Mouse (Mus musculus): ENCODE results near the gene Slamf6. TPM values are rescaled to one million over a fixed set of nuclear protein-coding genes. Genes with fewer than 3 reads are reported as not detected.

Slamf6 gene
- total RNA-seq, 2 experiments from 2014 or later: 0.14 to 0.17 TPM

DNA sequence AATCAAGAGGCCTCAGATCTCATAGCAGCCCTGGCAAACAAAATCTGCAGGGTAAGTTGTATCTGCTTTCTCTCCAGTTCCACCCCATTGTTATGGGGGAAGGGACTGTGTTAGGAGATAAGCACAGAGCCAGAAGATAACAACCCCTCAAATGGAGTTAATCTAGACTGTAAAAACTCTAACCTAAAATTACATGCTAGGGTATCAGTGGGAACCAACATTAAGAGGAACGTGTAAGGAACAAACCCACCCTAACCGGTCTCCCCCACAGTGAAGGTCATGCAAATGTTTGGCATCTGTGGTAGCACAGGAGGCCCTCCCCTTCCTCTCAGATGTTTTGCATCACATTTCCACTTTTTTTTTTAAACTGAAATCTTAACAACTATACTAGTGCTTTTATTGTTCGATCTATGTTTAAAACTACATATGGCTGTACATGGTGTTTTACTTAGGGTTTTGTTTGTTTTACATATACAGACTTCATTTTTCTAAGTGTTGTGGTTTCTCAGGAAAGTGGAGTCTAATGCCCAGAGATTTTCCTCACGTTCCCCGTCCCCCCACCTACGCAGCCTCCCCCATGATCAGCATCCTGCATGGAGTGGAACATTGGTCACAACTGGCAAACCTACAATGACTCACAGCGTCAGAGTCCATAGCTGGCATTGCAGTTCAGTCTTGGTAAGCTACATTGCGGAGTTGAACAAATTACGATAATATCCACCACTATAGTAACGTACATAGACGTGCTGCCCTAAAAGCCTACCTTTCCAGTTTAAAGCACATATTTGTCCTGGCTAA, 77.8 kb downstream of the Slamf6 start:
- no peak for DNase-seq

DNA sequence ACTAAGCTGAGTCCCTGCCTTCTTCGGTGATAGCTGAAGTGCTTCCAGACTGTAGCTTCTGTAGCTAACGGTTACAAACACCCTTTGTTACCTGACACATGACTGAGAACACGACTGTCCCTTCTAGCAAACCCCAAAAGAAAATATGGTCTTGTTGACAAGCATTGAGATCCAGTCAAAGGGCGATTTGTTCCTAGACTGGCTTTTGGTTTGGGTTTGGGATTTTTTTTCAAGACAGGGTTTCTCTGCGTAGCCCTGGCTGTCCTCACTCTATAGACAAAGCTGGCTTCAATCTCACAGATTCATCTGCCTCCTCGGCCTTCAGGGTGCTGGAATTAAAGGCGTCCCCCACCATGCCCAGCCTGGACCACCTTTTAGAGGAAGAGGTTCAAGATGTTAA, 79.4 kb downstream of the Slamf6 start:
- DNase-seq: no peak

DNA sequence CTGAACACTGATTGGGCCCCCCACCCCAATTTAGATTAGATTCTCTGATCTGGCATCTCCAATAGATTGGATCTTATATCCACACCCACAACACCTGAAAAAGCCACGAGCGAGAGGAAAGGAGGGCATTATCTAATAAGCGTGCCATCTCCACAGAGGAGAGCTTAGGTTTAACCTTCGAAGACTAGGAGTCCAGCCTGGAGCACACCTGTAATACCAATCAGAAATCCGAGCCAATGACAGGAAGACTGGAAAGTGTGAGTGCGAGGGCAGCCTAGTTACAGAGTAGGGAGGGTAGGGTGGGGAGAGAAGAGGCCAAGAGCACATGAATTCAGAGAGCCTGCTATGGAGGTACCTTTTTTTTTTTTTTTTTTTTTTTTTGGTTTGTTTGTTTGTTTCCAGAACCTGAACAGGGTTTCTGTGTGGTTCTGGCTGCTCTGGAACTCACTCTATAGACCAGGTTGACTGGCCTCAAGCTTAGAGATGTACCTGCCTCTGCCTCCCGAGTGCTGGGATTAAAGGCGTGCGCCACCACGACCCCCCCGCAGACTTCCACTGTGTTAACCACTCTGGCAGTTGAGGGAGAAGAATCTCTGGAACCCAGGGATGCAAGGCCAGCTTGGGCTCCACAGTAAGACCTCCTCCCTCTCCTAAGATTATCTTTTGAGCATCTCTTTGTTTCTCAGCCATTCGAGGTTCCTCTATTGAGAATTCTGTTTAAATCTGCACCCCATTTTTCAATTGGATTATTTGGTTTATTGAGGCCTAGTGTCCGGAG, 81.7 kb downstream of the Slamf6 start:
- no peak for DNase-seq

DNA sequence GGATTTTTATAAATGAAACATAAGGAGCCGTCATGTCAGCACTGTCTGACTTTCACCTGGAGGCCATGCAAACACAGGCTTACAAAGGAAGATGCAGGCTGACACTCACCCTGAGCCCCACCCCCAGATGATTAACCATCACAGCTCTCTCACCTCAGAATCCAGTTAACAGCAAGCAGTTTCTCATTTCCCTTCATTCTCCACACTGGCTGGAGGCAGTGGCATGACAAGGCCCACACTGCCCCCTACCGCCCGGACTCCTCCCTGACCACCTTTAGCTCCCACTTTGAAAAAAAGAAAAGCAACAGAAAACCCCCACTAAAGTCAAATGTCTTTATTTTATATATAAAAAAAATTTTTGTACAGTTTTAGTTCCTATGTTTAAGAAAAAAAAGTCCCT, 83.3 kb downstream of the Slamf6 start:
- DNase-seq: peak; percentile 74

DNA sequence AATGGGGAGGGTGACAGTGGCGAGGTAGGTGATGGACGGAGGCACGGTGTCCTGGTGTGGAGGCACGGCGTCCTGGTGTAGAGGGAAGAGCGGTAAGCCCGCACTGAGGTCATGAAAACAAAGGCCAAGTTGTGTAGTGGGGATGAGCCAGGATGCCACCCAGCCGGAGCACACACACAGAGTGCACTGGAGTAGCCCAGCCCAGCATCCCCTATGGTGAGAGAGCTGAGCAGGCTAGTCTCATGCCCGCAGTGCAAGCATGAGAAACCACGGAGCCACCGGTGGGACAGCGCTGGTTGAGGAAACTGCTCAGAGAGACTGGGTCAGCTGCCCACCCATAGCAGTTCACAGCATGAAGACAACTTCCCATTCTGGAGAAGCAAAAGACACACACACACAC, 84.3 kb downstream of the Slamf6 start:
- no peak for DNase-seq

Other genes with a start within 250 kb of the Slamf6 start
- 1 to 10 TPM in 1 of 2 experiments, under 1 TPM in 1; 0.65 to 1.0 TPM for gene Cd48, start 235.5 kb upstream of the Slamf6 start, total RNA-seq (2021)
- gene Slamf1, start 150.4 kb upstream of the Slamf6 start, total RNA-seq (2021): under 1 TPM; 0.07 to 0.10 TPM
- gene Cd84, start 77.8 kb upstream of the Slamf6 start, total RNA-seq (2021): 1 to 10 TPM; 1.6 to 2.3 TPM
- gene Gm10521, start 21.9 kb upstream of the Slamf6 start, total RNA-seq (2021): under 1 TPM in 1 of 2 experiments, not detected in 1; 0.16 TPM
- gene Vangl2, start 110.9 kb downstream of the Slamf6 start, total RNA-seq (2021): 10 to 100 TPM; 12.3 to 12.4 TPM
- gene Nhlh1, start 140.1 kb downstream of the Slamf6 start, total RNA-seq (2021): not detected
- 100 to 1,000 TPM; 160 to 167 TPM for gene Copa, start 165.0 kb downstream of the Slamf6 start, total RNA-seq (2021)
- 10 to 100 TPM; 65.6 to 67.4 TPM for gene Ncstn, start 165.3 kb downstream of the Slamf6 start, total RNA-seq (2021)
- 100 to 1,000 TPM; 129 to 134 TPM for gene Pex19, start 209.2 kb downstream of the Slamf6 start, total RNA-seq (2021)
- gene Dcaf8, start 230.6 kb downstream of the Slamf6 start, total RNA-seq (2021): 100 to 1,000 TPM; 114 to 115 TPM

Data from heart, postnatal 4 days (tissue).